Mouse (Mus musculus): Measurements from ENCODE around the gene Nemp1.

Nemp1 gene

GRCm38 (mm10) chr10:127712736-127713135 lies 46.0 kb downstream of the Nemp1 start:
- no peak for TF ChIP-seq GATA4 (IDR thresholded peaks at IDR 0.05; ENCODE audit: insufficient replicate concordance, low read length)

GRCm38 (mm10) chr10:127721671-127722418 lies 55.1 kb downstream of the Nemp1 start:
- no peak for TF ChIP-seq GATA4 (IDR thresholded peaks at IDR 0.05; ENCODE audit: insufficient replicate concordance, low read length)

GRCm38 (mm10) chr10:127724178-127724577 lies 57.5 kb downstream of the Nemp1 start, which contains the start of gene Tac2:
TSS of gene Tac2 (plus strand) at chr10:127724478.
- TF ChIP-seq GATA4 (IDR thresholded peaks at IDR 0.05; ENCODE audit: insufficient replicate concordance, low read length): no peak

- no peak for TF ChIP-seq GATA4 (IDR thresholded peaks at IDR 0.05; ENCODE audit: insufficient replicate concordance, low read length)
Measured at GRCm38 (mm10) chr10:127725136-127725535, 58.4 kb downstream of the Nemp1 start.

- no peak for TF ChIP-seq GATA4 (IDR thresholded peaks at IDR 0.05; ENCODE audit: insufficient replicate concordance, low read length)
Measured at GRCm38 (mm10) chr10:127728437-127728836, 61.7 kb downstream of the Nemp1 start.

GRCm38 (mm10) chr10:127730285-127730932 lies 63.7 kb downstream of the Nemp1 start:
- TF ChIP-seq GATA4 (IDR thresholded peaks at IDR 0.05; ENCODE audit: insufficient replicate concordance, low read length): no peak

GRCm38 (mm10) chr10:127730933-127731310 lies 64.2 kb downstream of the Nemp1 start:
- TF ChIP-seq GATA4 (IDR thresholded peaks at IDR 0.05; ENCODE audit: insufficient replicate concordance, low read length): no peak

GRCm38 (mm10) chr10:127731397-127731796 lies 64.7 kb downstream of the Nemp1 start:
- no peak for TF ChIP-seq GATA4 (IDR thresholded peaks at IDR 0.05; ENCODE audit: insufficient replicate concordance, low read length)

GRCm38 (mm10) chr10:127734434-127734833 lies 67.7 kb downstream of the Nemp1 start:
- no peak for TF ChIP-seq GATA4 (IDR thresholded peaks at IDR 0.05; ENCODE audit: insufficient replicate concordance, low read length)

- no peak for TF ChIP-seq GATA4 (IDR thresholded peaks at IDR 0.05; ENCODE audit: insufficient replicate concordance, low read length)
Measured at GRCm38 (mm10) chr10:127736266-127736665, 69.6 kb downstream of the Nemp1 start.

GRCm38 (mm10) chr10:127736916-127737315 lies 70.2 kb downstream of the Nemp1 start:
- TF ChIP-seq GATA4 (IDR thresholded peaks at IDR 0.05; ENCODE audit: insufficient replicate concordance, low read length): peak; percentile 83; the same call in 1 of the 2 replicates

- TF ChIP-seq GATA4 (IDR thresholded peaks at IDR 0.05; ENCODE audit: insufficient replicate concordance, low read length): no peak
Measured at GRCm38 (mm10) chr10:127737552-127737951, 70.9 kb downstream of the Nemp1 start.

- TF ChIP-seq GATA4 (IDR thresholded peaks at IDR 0.05; ENCODE audit: insufficient replicate concordance, low read length): peak; percentile 78
Measured at GRCm38 (mm10) chr10:127738151-127738882, 71.6 kb downstream of the Nemp1 start.

- TF ChIP-seq GATA4 (IDR thresholded peaks at IDR 0.05; ENCODE audit: insufficient replicate concordance, low read length): no peak
Measured at GRCm38 (mm10) chr10:127739083-127739660, 72.5 kb downstream of the Nemp1 start, which contains the start of gene Zbtb39. TSS of gene Zbtb39 (plus strand) at chr10:127739538.

- TF ChIP-seq GATA4 (IDR thresholded peaks at IDR 0.05; ENCODE audit: insufficient replicate concordance, low read length): no peak
Measured at GRCm38 (mm10) chr10:127739661-127740161, 73.0 kb downstream of the Nemp1 start.
